Mouse (Mus musculus) ES-E14 (cell line): ENCODE measurements around the gene Ccl28. TPM values are rescaled to one million over a fixed set of nuclear protein-coding genes. Genes with fewer than 3 reads are reported as not detected.

Experiments used
- DNase-seq: peaks from one replicate; pipeline ENCODE4 v3.0.0-alpha.2; 2013; ENCODE audit warnings: low read depth, low spot score
- H3K27ac ChIP-seq: 2 replicates; pipeline ENCODE4 v1.5.1; 2012; ENCODE audit warnings: low read depth, mild to moderate bottlenecking, low read length, moderate library complexity, mixed read lengths; ENCODE audit not compliant: poor library complexity, insufficient read depth, severe bottlenecking
- H3K36me3 ChIP-seq: 2 replicates; pipeline ENCODE4 v1.6.1; 2012; ENCODE audit warnings: mild to moderate bottlenecking, low read length, moderate library complexity, mixed read lengths; ENCODE audit not compliant: control insufficient read depth, poor library complexity, insufficient read depth, severe bottlenecking
- H3K4me1 ChIP-seq, 2 experiments: fragments of 150-350 bp in 1 of 2; sonication (generic) in 1 of 2; 2 replicates each; pipeline ENCODE4 v1.6.1; 2012; ENCODE audit warnings: low read length in 2 of 2, mild to moderate bottlenecking in 1 of 2, mixed read lengths in 1 of 2; ENCODE audit not compliant: control insufficient read depth in 2 of 2, insufficient read depth in 2 of 2, poor library complexity in 1 of 2
- H3K4me3 ChIP-seq, 2 experiments: fragments of 150-350 bp in 1 of 2; sonication (generic) in 1 of 2; 2 replicates each; pipeline ENCODE4 v1.5.1; 2012; ENCODE audit warnings: low read length in 2 of 2, low read depth in 1 of 2, mild to moderate bottlenecking in 1 of 2, mixed read lengths in 1 of 2; ENCODE audit not compliant: insufficient read depth in 1 of 2, poor library complexity in 1 of 2, severe bottlenecking in 1 of 2
- H3K9ac ChIP-seq: 2 replicates; pipeline ENCODE4 v1.6.1; 2012; ENCODE audit warnings: low read depth, mild to moderate bottlenecking, low read length, mixed read lengths; ENCODE audit not compliant: poor library complexity, insufficient read depth, severe bottlenecking
- H3K9me3 ChIP-seq: fragments of 150-350 bp; sonication (generic); 2 replicates; pipeline ENCODE4 v1.6.1; 2012; ENCODE audit warnings: low read depth, mild to moderate bottlenecking, low read length; ENCODE audit not compliant: control insufficient read depth, insufficient read depth
- CHD2 ChIP-seq: IDR thresholded peaks from 2 replicates; pipeline ENCODE4 v1.6.1; 2014; ENCODE audit warnings: mild to moderate bottlenecking, low read depth, low read length, inconsistent platforms
- HCFC1 ChIP-seq: IDR thresholded peaks from 2 replicates; pipeline ENCODE4 v1.6.1; 2012; ENCODE audit warnings: low read length, inconsistent platforms, borderline replicate concordance; ENCODE audit not compliant: insufficient read depth
- MAFK ChIP-seq: IDR thresholded peaks from 2 replicates; pipeline ENCODE4 v1.6.1; 2014; ENCODE audit warnings: mild to moderate bottlenecking, low read depth, low read length, inconsistent platforms; ENCODE audit not compliant: insufficient read depth
- ZC3H11A ChIP-seq: IDR thresholded peaks from 2 replicates; pipeline ENCODE4 v1.6.1; 2012; ENCODE audit warnings: low read depth, mild to moderate bottlenecking, inconsistent platforms, low read length, borderline replicate concordance
- ZNF384 ChIP-seq: IDR thresholded peaks from 2 replicates; pipeline ENCODE4 v1.6.1; 2012; ENCODE audit warnings: low read depth, low read length, inconsistent platforms
- in situ Hi-C, 2 experiments: fragments of 600-800 bp; cut with MboI; formaldehyde crosslinking; loops; one replicate each; pipeline ENCODE4 v1.15.1; 2025; ENCODE audit warnings: low sequenced_read_pairs in 2 of 2, inconsistent platforms in 1 of 2; ENCODE audit not compliant: unreplicated experiment in 2 of 2
- total RNA-seq: library from RNA; depleted of rRNA; stranded (reverse); fragments of 300-350 nt; gene quantifications from 2 replicates; pipeline ENCODE4 v1.2.3, GENCODE M21; 2012

Ccl28 gene
- total RNA-seq, 1 experiment, result not detected

DNA sequence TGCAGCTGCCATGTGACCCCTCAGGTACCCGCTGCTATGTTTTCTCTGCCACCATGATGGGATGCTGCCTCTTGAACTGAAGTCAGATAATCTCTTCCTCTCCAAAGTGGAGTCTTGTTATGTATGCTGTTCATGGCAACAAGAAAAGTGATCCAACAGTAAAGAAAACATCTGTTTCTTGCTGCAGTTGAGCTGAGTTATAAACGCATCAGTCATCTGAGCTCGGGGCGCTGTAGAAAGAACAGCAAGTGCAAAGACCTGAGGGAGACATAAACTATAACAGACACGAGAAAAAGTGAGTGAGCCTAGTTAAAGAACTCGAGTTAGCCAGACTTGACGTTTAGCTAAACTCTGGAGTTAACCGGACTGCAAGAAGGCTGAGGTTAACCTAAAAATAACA lies 55.2 kb downstream of the Ccl28 start:
- H3K9me3 ChIP-seq, result no peaks in the 10 kb centered on the region
- H3K4me3 ChIP-seq, result no peak overlapping the region
- no peaks in the 10 kb centered on the region for H3K36me3 ChIP-seq
- no peak overlapping the region for H3K9ac ChIP-seq
- in situ Hi-C loops, result no loop called here
- no peaks in the 10 kb centered on the region for H3K4me1 ChIP-seq
- TF ChIP-seq ZC3H11A (no peak), MAFK (no peak), HCFC1 (no peak), CHD2 (no peak), ZNF384 (no peak)
- H3K27ac ChIP-seq, result no peak overlapping the region
- no peak for DNase-seq

DNA sequence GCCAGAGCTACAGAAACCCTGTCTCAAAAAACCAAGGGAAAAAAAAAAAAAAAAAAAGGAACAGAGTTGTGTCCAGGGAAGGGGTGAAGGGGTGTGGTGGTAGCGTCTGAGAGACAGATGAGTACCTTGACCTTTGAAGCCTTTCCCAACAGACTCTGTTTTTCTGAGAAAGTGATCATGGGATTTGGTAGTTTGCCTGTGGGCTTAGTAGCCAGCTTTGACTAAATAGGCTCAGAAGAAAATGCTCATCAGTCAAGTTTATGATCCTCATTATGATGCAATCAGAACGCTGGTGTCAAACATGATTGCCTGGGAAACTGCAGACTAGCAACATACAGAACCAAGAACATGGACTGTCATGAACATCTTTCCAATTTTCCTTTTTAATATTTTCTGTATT lies 56.1 kb downstream of the Ccl28 start:
- Histone ChIP-seq H3K9ac (no peak overlapping the region), H3K9me3 (no peaks in the 10 kb centered on the region), H3K4me1 (no peaks in the 10 kb centered on the region), H3K4me3 (no peak overlapping the region), H3K36me3 (no peaks in the 10 kb centered on the region), H3K27ac (no peak overlapping the region)
- TF ChIP-seq MAFK (no peak), CHD2 (no peak), ZNF384 (no peak), ZC3H11A (no peak), HCFC1 (no peak)
- DNase-seq, result no peak
- in situ Hi-C loops, result no loop called here

- in situ Hi-C loops, result no loop called here
- H3K4me1 ChIP-seq, result no peaks in the 10 kb centered on the region
Observed at GRCm38 (mm10) chr13:119681161-119681560, 57.5 kb downstream of the Ccl28 start.

GRCm38 (mm10) chr13:119684416-119685177 lies 61.0 kb downstream of the Ccl28 start:
- Histone ChIP-seq H3K9ac (no peak overlapping the region), H3K9me3 (no peaks in the 10 kb centered on the region), H3K36me3 (no peaks in the 10 kb centered on the region), H3K27ac (no peak overlapping the region), H3K4me1 (no peaks in the 10 kb centered on the region; a peak in 1 of 4 replicates), H3K4me3 (no peak overlapping the region)
- DNase-seq, result no peak
- TF ChIP-seq CHD2, result no peak
- TF ChIP-seq ZC3H11A, result no peak
- no peak for TF ChIP-seq MAFK
- TF ChIP-seq ZNF384, result no peak
- TF ChIP-seq HCFC1, result no peak
- in situ Hi-C loops, result no loop called here

More at GRCm38 (mm10) chr13:119681161-119681560, 57.5 kb downstream of the Ccl28 start:
- H3K27ac ChIP-seq, result no peak overlapping the region
- no peak for DNase-seq
- H3K9ac ChIP-seq, result no peak overlapping the region
- TF ChIP-seq ZC3H11A (no peak), CHD2 (no peak), MAFK (no peak), ZNF384 (no peak), HCFC1 (no peak)
- H3K9me3 ChIP-seq, result no peaks in the 10 kb centered on the region
- H3K36me3 ChIP-seq, result no peaks in the 10 kb centered on the region
- no peak overlapping the region for H3K4me3 ChIP-seq

GRCm38 (mm10) chr13:119689709-119690038 lies 66.1 kb downstream of the Ccl28 start:
- Histone ChIP-seq H3K9ac (no peak overlapping the region), H3K4me1 (peaks cover 0 to 2% of the 10 kb centered on the region in 2 experiments; a peak in 1 of 4 replicates), H3K9me3 (no peaks in the 10 kb centered on the region), H3K4me3 (peak overlapping the region in 1 of 2 experiments; percentile 70; a peak in 2 of 4 replicates), H3K27ac (no peak overlapping the region; the same call in 1 of the 2 replicates), H3K36me3 (no peaks in the 10 kb centered on the region)
- in situ Hi-C loops, result no loop called here
- TF ChIP-seq CHD2 (no peak), MAFK (no peak), HCFC1 (no peak), ZC3H11A (no peak), ZNF384 (no peak)
- DNase-seq, result no peak
